Mouse (Mus musculus) lung, embryonic 15.5 days (tissue): ENCODE results near the gene Bmpr1a. TPM values are rescaled to one million over a fixed set of nuclear protein-coding genes. Genes with fewer than 3 reads are reported as not detected.
"Not testable (repeated sequence)": the region's sequence is repeated elsewhere in the genome, so short reads cannot be mapped to it uniquely, and the experiment has no call there.

Experiments used
- ATAC-seq: fragments of 200-750 bp; cut with Nextera tagmentation; 2 replicates; pipeline ENCODE4 v1.8.0; 2017; ENCODE audit warnings: moderate number of reproducible peaks, borderline replicate concordance; ENCODE audit not compliant: low FRiP score, low TSS enrichment; ENCODE audit errors: extremely low read depth
- H3K27ac ChIP-seq: fragments of 300-500 bp; sonication (generic); 2 replicates; pipeline ENCODE4 v1.5.1; 2015; ENCODE audit warnings: moderate library complexity, mild to moderate bottlenecking, inconsistent platforms
- H3K27me3 ChIP-seq: fragments of 300-500 bp; sonication (generic); 2 replicates; pipeline ENCODE4 v1.6.1; 2015; ENCODE audit warnings: inconsistent platforms
- H3K36me3 ChIP-seq: fragments of 300-500 bp; sonication (generic); 2 replicates; pipeline ENCODE4 v1.6.1; 2015; ENCODE audit warnings: inconsistent platforms
- H3K4me1 ChIP-seq: fragments of 300-500 bp; sonication (generic); 2 replicates; pipeline ENCODE4 v1.6.1; 2015; ENCODE audit warnings: inconsistent platforms
- H3K4me2 ChIP-seq: fragments of 300-500 bp; sonication (generic); 2 replicates; pipeline ENCODE4 v1.6.1; 2015; ENCODE audit warnings: inconsistent platforms, mild to moderate bottlenecking, moderate library complexity
- H3K4me3 ChIP-seq: fragments of 300-500 bp; sonication (generic); 2 replicates; pipeline ENCODE4 v1.5.1; 2015; ENCODE audit warnings: mild to moderate bottlenecking, inconsistent platforms
- H3K9ac ChIP-seq: fragments of 300-500 bp; sonication (generic); 2 replicates; pipeline ENCODE4 v1.6.1; 2015; ENCODE audit warnings: inconsistent platforms
- H3K9me3 ChIP-seq: fragments of 300-500 bp; sonication (generic); 2 replicates; pipeline ENCODE4 v1.6.1; 2016; ENCODE audit warnings: inconsistent platforms
- WGBS: fragments of 180-500 bp; shearing (Covaris S2); methylation state at CpG from one replicate; pipeline ENCODE4 v1.1.7; 2015; 5-methylcytosine and 5-hydroxymethylcytosine counted together
- polyA plus RNA-seq: library from polyadenylated mRNA; unstranded; fragments of >200 nt; fragmentation: Nextera tagmentation; extraction: Ambion mirVana; gene quantifications from 2 replicates; pipeline ENCODE4 v1.2.1, GENCODE M21; 2015

Bmpr1a gene
- polyA plus RNA-seq, 1 experiment from 2014 or later: 39.1 TPM

DNA sequence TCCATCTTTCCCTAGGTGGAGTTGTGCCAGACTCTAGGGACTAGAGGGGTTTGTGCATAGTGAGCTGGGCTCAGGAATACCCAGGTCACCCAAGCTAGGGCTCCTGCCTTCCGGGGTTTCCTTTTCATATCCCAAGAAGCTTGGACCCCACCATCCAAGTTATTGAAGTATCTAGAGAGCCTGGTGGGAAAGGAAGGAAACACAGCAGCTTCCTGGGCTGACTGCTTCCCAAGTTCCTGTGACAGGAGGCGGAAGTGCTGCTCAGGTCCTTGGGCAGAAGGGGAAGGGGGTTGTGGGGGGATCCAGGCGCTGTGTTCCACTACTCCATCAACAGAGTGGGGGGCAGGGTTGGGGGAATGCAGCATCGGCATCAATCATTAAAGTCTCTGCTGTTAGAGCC, 126.0 kb downstream of the Bmpr1a start:
- Histone ChIP-seq H3K4me3 (peak overlapping the region; percentile 33), H3K27ac (no peak overlapping the region)

DNA sequence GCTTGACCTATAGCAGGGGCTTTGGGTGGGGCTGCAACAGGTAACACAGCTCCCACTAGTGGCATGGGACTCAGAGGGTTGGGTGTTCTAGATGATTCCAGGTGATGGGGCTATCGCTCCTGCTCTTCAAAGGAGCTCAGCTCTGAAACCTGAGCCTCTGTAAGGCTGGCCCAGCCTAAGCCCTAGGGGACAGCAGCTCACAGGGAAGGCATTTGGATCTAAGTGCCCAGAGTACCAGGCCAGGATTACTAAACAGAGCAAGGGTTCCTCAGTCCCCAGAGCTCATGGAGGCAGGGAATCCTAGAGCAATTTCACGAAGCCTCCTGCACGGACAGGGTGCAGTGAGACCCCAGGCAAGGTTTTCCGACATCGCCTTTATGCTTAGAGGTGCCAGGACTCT, 127.2 kb downstream of the Bmpr1a start:
- no peak overlapping the region for H3K9ac ChIP-seq
- 90% methylated on average over 5 of the region's 5 CpGs for WGBS

More for the DNA sequence above, 126.0 kb downstream of the Bmpr1a start:
- WGBS: 68% methylated on average over 4 of the region's 4 CpGs
- ATAC-seq: no peak
- Histone ChIP-seq H3K9me3 (no peaks in the 10 kb centered on the region), H3K4me2 (peak overlapping the region; percentile 45), H3K9ac (no peak overlapping the region), H3K4me1 (peaks cover 23% of the 10 kb centered on the region), H3K36me3 (no peaks in the 10 kb centered on the region), H3K27me3 (no peaks in the 10 kb centered on the region)

GRCm38 (mm10) chr14:34375415-34375904, 127.7 kb downstream of the Bmpr1a start, which contains the start of gene Mmrn2:
Mmrn2 (plus strand) TSS chr14:34375465.
- Histone ChIP-seq H3K36me3 (no peaks in the 10 kb centered on the region), H3K4me1 (peaks cover 23% of the 10 kb centered on the region), H3K4me3 (peak within 1 kb of the TSS; percentile 33), H3K27me3 (no peaks in the 10 kb centered on the region), H3K9ac (no peak within 1 kb of the TSS), H3K9me3 (no peaks in the 10 kb centered on the region), H3K4me2 (peak within 1 kb of the TSS; percentile 45), H3K27ac (peak within 1 kb of the TSS; percentile 10; the same call in 1 of the 2 replicates)
- 73% methylated on average over 13 of the region's 13 CpGs for WGBS
- no peak for ATAC-seq

More for the DNA sequence above, 127.2 kb downstream of the Bmpr1a start:
- no peaks in the 10 kb centered on the region for H3K9me3 ChIP-seq
- H3K4me3 ChIP-seq: peak overlapping the region; percentile 33
- H3K36me3 ChIP-seq: no peaks in the 10 kb centered on the region
- H3K4me1 ChIP-seq: peaks cover 23% of the 10 kb centered on the region
- H3K27me3 ChIP-seq: no peaks in the 10 kb centered on the region
- no peak overlapping the region for H3K27ac ChIP-seq
- no peak for ATAC-seq
- H3K4me2 ChIP-seq: peak overlapping the region; percentile 45

DNA sequence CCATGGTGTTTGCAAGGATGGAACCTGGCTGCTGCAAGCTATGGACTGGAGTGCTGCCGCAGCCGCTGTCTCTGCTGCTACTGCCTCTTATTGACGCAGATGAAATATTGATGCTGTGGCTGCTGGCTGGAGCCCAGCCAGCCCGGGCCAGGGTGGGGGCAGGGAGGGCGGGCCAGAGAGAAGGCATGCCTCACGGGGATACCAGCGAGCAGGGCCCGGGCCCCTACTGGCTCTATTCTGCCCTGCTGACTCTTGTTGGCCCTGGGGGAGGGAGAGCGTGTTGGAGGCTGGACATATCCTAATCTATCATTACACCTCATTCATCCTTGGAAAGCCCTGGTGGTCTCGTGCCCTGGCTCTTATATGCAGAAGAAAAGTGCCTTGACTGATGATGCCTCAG, 128.6 kb downstream of the Bmpr1a start, which contains the start of gene Sncg:
Gene Sncg (minus strand): TSS at position 213 of the 400 bp plus-strand sequence.
- WGBS: 22% methylated on average over 10 of the region's 10 CpGs
- Histone ChIP-seq H3K27ac (peak within 1 kb of the TSS; percentile 10; the same call in 1 of the 2 replicates), H3K4me2 (peak within 1 kb of the TSS; percentile 45), H3K27me3 (no peaks in the 10 kb centered on the region), H3K36me3 (no peaks in the 10 kb centered on the region), H3K4me1 (peaks cover 23% of the 10 kb centered on the region), H3K9me3 (no peaks in the 10 kb centered on the region), H3K4me3 (peak within 1 kb of the TSS; percentile 33), H3K9ac (no peak within 1 kb of the TSS)
- ATAC-seq: peak; percentile 20; the same call in 1 of the 2 replicates

DNA sequence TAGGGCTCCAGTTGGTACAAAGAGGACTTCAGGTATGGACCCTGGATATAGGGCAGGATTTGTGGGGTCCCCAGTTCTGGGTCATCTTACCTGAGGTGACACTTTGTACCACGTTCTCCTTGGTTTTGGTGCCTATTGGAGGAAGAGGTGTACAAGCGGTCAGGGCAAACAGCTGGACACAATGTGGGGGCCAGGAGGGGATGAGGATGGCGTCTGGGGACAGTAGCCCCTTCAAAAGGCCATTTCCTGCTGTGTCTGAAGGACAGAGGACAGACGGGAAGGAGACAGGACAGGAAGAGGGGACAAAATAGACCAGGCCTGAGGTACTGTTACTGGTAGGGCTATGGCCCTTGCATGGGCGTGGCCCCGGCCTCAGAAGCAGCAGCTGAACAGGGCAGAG, 129.6 kb downstream of the Bmpr1a start:
- Histone ChIP-seq H3K36me3 (no peaks in the 10 kb centered on the region), H3K4me3 (no peak overlapping the region), H3K4me1 (peaks cover 17% of the 10 kb centered on the region), H3K9me3 (no peaks in the 10 kb centered on the region), H3K4me2 (no peak overlapping the region), H3K27me3 (no peaks in the 10 kb centered on the region), H3K9ac (no peak overlapping the region), H3K27ac (no peak overlapping the region)
- no peak for ATAC-seq
- WGBS: 67% methylated on average over 6 of the region's 6 CpGs

GRCm38 (mm10) chr14:34372646-34373045, 130.5 kb downstream of the Bmpr1a start:
- no peaks in the 10 kb centered on the region for H3K27me3 ChIP-seq
- peaks cover 14% of the 10 kb centered on the region for H3K4me1 ChIP-seq
- ATAC-seq: no peak
- no peaks in the 10 kb centered on the region for H3K36me3 ChIP-seq
- 85% methylated on average over 6 of the region's 6 CpGs for WGBS
- H3K27ac ChIP-seq: no peak overlapping the region
- H3K4me2 ChIP-seq: no peak overlapping the region
- no peak overlapping the region for H3K4me3 ChIP-seq
- H3K9ac ChIP-seq: no peak overlapping the region
- no peaks in the 10 kb centered on the region for H3K9me3 ChIP-seq

- 75% methylated on average over 2 of the region's 2 CpGs for WGBS
- H3K9me3 ChIP-seq: no peaks in the 10 kb centered on the region
- ATAC-seq: no peak
Measured at GRCm38 (mm10) chr14:34371763-34372162, 131.4 kb downstream of the Bmpr1a start.

GRCm38 (mm10) chr14:34370921-34371320, 132.2 kb downstream of the Bmpr1a start:
- no peak overlapping the region for H3K9ac ChIP-seq
- H3K9me3 ChIP-seq: no peaks in the 10 kb centered on the region
- ATAC-seq: no peak
- H3K4me1 ChIP-seq: peaks cover 14% of the 10 kb centered on the region
- 83% methylated on average over 3 of the region's 3 CpGs for WGBS
- H3K27me3 ChIP-seq: no peaks in the 10 kb centered on the region
- no peak overlapping the region for H3K27ac ChIP-seq
- H3K4me2 ChIP-seq: no peak overlapping the region
- no peaks in the 10 kb centered on the region for H3K36me3 ChIP-seq
- no peak overlapping the region for H3K4me3 ChIP-seq

More at GRCm38 (mm10) chr14:34371763-34372162, 131.4 kb downstream of the Bmpr1a start:
- no peak overlapping the region for H3K9ac ChIP-seq
- H3K27me3 ChIP-seq: no peaks in the 10 kb centered on the region
- no peaks in the 10 kb centered on the region for H3K36me3 ChIP-seq
- peaks cover 14% of the 10 kb centered on the region for H3K4me1 ChIP-seq
- no peak overlapping the region for H3K4me2 ChIP-seq
- no peak overlapping the region for H3K27ac ChIP-seq
- H3K4me3 ChIP-seq: no peak overlapping the region

DNA sequence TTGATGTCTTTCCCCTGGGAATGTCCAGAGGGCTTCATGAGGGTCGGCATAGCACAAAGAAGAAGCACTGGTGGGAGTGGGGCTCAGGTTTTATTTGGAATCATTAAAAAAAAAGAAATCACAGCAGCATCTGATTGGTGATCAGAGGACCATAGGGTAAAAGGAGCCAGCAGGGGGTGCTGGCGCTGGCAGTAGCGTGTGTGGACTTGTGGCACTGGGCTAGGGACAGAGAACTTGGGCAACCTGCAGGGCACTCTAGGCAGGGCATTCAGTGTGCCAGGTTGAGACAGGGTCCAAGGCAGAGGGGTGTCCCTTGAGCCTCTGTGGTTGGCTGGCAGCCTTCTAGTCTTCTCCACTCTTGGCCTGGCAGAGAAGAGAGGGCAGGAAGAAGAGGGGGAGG, 132.9 kb downstream of the Bmpr1a start:
- Histone ChIP-seq H3K9me3 (no peaks in the 10 kb centered on the region), H3K27ac (no peak overlapping the region), H3K36me3 (no peaks in the 10 kb centered on the region), H3K4me1 (peaks cover 14% of the 10 kb centered on the region), H3K9ac (no peak overlapping the region), H3K27me3 (no peaks in the 10 kb centered on the region), H3K4me3 (no peak overlapping the region), H3K4me2 (no peak overlapping the region)
- 67% methylated on average over 3 of the region's 3 CpGs for WGBS
- ATAC-seq: no peak

DNA sequence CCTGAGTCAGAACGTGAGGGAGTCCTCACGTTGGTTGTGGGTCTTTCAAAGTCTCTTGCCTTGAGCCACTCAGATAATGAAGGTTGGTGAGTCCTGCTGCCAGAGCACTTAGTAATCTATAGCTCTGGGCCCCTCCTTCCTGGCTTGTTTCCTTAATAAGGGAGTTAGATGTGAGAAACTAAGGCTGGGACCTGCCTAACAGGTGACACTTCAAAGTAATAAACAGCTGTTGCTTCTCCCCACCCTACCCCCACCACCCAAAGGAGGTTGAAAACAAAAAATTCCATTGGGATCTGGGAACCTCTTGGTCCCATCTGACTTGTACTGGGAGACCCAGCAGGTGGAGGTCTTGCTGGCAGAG, 138.0 kb downstream of the Bmpr1a start:
- H3K36me3 ChIP-seq: no peaks in the 10 kb centered on the region
- H3K4me2 ChIP-seq: no peak overlapping the region
- no peak overlapping the region for H3K27ac ChIP-seq
- ATAC-seq: no peak
- no peaks in the 10 kb centered on the region for H3K9me3 ChIP-seq
- peaks cover 15% of the 10 kb centered on the region for H3K4me1 ChIP-seq
- no peak overlapping the region for H3K9ac ChIP-seq
- no peak overlapping the region for H3K4me3 ChIP-seq
- 90% methylated on average over 2 of the region's 2 CpGs for WGBS
- H3K27me3 ChIP-seq: peaks cover 3% of the 10 kb centered on the region; the same call in 1 of the 2 replicates

GRCm38 (mm10) chr14:34364254-34365146, 138.6 kb downstream of the Bmpr1a start:
- peak overlapping the region; percentile 88 for H3K4me2 ChIP-seq
- 84% methylated on average over 15 of the region's 15 CpGs for WGBS
- H3K4me3 ChIP-seq, H3K9ac ChIP-seq, H3K36me3 ChIP-seq, H3K27ac ChIP-seq, ATAC-seq, H3K27me3 ChIP-seq, H3K9me3 ChIP-seq: not testable (repeated sequence)
- peaks cover 15% of the 10 kb centered on the region for H3K4me1 ChIP-seq
